Mouse (Mus musculus) G1E-ER4 (cell line): ENCODE data around the gene Kcp. TPM values are rescaled to one million over a fixed set of nuclear protein-coding genes. Genes with fewer than 3 reads are reported as not detected.

Source experiments
- GATA1 ChIP-seq: IDR thresholded peaks from one replicate; pipeline ENCODE4 v1.8.0; 2012; ENCODE audit warnings: low read length, inconsistent platforms
- polyA plus RNA-seq: library from polyadenylated mRNA; stranded (reverse); fragments of >175 nt; gene quantifications from 2 replicates; pipeline ENCODE4 v1.2.3, GENCODE M21; 2012

Kcp gene
- polyA plus RNA-seq, result 0.59 and 0.71 TPM in 2 replicates

GRCm38 (mm10) chr6:29507447-29508309 is at the start of gene Kcp:
TSS of gene Kcp (minus strand) at chr6:29507952.
- TF ChIP-seq GATA1, result no peak

- TF ChIP-seq GATA1, result no peak
Measured at GRCm38 (mm10) chr6:29557112-29557511, 49.4 kb upstream of the Kcp start.

- TF ChIP-seq GATA1, result no peak
Measured at GRCm38 (mm10) chr6:29552526-29552925, 44.8 kb upstream of the Kcp start.

GRCm38 (mm10) chr6:29548086-29548485 is 40.3 kb upstream of the Kcp start:
- no peak for TF ChIP-seq GATA1

- no peak for TF ChIP-seq GATA1
Measured at GRCm38 (mm10) chr6:29547582-29547981, 39.8 kb upstream of the Kcp start.

- no peak for TF ChIP-seq GATA1
Measured at GRCm38 (mm10) chr6:29545611-29546010, 37.9 kb upstream of the Kcp start.

- TF ChIP-seq GATA1, result no peak
Measured at GRCm38 (mm10) chr6:29540956-29541355, 33.2 kb upstream of the Kcp start.

GRCm38 (mm10) chr6:29540223-29540622 is 32.5 kb upstream of the Kcp start:
- TF ChIP-seq GATA1, result no peak

GRCm38 (mm10) chr6:29539502-29539901 is 31.8 kb upstream of the Kcp start:
- TF ChIP-seq GATA1, result no peak

GRCm38 (mm10) chr6:29537221-29537620 is 29.5 kb upstream of the Kcp start:
- no peak for TF ChIP-seq GATA1

GRCm38 (mm10) chr6:29536651-29537193 is 29.0 kb upstream of the Kcp start:
- no peak for TF ChIP-seq GATA1

GRCm38 (mm10) chr6:29535316-29535715 is 27.6 kb upstream of the Kcp start:
- no peak for TF ChIP-seq GATA1

- TF ChIP-seq GATA1, result no peak
Measured at GRCm38 (mm10) chr6:29530050-29530449, 22.3 kb upstream of the Kcp start.

- TF ChIP-seq GATA1, result no peak
Measured at GRCm38 (mm10) chr6:29529444-29529820, 21.7 kb upstream of the Kcp start.

GRCm38 (mm10) chr6:29528561-29529443 is 21.1 kb upstream of the Kcp start:
- no peak for TF ChIP-seq GATA1

GRCm38 (mm10) chr6:29528165-29528505 is 20.4 kb upstream of the Kcp start:
- TF ChIP-seq GATA1, result no peak
